Mouse (Mus musculus) CD4-positive, CD25-positive, alpha-beta regulatory T cell, adult 2 months (primary cell): ENCODE data around the gene Plagl2.
A peak's percentile ranks its signal among the peaks of the same experiment; 100 is the strongest.
"Not testable (repeated sequence)": the region's sequence is repeated elsewhere in the genome, so short reads cannot be mapped to it uniquely, and the experiment has no call there.

Source experiments
- DNase-seq: peaks from one replicate; pipeline ENCODE4 v3.0.0-alpha.2; 2012; ENCODE audit warnings: low read depth, low spot score

Gene Plagl2

GRCm38 (mm10) chr2:153241250-153242014 is at the start of gene Plagl2, which contains the start of gene Pofut1:
Plagl2 (minus strand) TSS chr2:153241426.
Pofut1 (plus strand) TSS chr2:153241533.
- DNase-seq, result peak; percentile 94

GRCm38 (mm10) chr2:153287835-153288234 is 46.6 kb upstream of the Plagl2 start:
- DNase-seq, result no peak

- DNase-seq, result no peak
Measured at GRCm38 (mm10) chr2:153286524-153286923, 45.3 kb upstream of the Plagl2 start.

DNA sequence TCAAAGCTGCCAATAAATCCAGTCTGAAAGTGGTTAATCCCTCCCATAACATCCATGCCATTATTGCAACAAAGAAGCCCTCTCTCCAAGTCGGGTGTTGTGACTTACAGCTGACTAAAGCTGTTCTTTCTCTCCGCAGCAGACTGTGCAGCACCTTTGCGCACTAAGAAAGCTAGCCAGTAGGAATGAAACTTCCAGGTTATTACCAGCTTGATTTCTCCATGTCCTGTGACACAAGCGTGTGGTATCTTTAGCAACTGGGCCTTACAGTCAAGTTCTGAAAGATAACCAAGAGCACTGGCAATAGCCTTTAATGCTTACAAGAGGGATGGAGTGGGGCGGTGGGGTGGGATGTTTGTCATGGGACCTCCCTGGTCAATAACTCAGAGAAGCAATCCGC is 42.7 kb upstream of the Plagl2 start:
- DNase-seq, result no peak

DNA sequence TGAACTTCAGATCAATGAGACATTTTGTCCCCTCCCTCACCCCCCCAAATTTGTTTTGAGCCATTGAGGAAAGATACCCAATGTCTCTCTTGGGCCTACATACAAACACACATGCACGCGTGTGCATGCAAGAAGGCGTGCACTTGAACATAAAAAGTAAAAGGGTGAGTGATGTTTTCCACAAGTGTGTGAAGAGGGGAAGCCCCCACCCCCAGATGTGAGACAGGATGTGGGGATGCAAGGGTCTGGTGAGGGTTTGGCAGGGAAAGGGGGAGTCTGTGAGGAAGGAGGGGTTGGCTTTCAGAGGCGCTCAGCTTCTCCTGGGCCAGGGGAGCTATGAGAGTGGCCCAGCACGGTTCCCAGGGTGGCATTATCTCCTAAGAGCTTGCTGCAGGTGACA is 37.1 kb upstream of the Plagl2 start:
- peak; percentile 86 for DNase-seq

GRCm38 (mm10) chr2:153276846-153277245 is 35.6 kb upstream of the Plagl2 start:
- DNase-seq, result peak; percentile 61

GRCm38 (mm10) chr2:153276440-153276839 is 35.2 kb upstream of the Plagl2 start:
- peak; percentile 59 for DNase-seq

- DNase-seq, result not testable (repeated sequence)
Measured at GRCm38 (mm10) chr2:153275577-153275976, 34.4 kb upstream of the Plagl2 start.

GRCm38 (mm10) chr2:153274919-153275247 is 33.7 kb upstream of the Plagl2 start:
- no peak for DNase-seq

GRCm38 (mm10) chr2:153274200-153274918 is 33.1 kb upstream of the Plagl2 start:
- DNase-seq, result not testable (repeated sequence)

GRCm38 (mm10) chr2:153270231-153270915 is 29.1 kb upstream of the Plagl2 start:
- DNase-seq, result not testable (repeated sequence)

- no peak for DNase-seq
Measured at GRCm38 (mm10) chr2:153267331-153267730, 26.1 kb upstream of the Plagl2 start.

DNA sequence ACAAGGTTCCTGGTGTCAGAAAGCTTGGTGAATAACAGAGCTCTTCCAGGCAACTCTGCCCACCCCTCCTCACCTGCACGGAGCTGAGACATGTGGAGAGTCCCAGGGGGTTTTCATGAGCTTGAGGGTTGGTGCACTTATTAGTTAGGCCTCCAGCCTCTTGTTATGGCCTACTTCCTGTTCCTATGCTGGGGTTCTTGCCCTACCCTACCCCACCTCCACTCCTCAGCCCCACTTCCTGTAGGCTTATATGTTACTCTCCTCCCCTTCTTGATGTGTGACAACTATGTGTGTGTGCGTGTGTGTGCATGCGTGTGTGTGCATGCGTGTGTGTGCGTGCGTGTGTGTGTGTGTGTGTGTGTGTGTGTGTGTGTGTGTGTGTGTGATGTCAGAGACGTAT is 21.8 kb upstream of the Plagl2 start:
- peak; percentile 89 for DNase-seq

DNA sequence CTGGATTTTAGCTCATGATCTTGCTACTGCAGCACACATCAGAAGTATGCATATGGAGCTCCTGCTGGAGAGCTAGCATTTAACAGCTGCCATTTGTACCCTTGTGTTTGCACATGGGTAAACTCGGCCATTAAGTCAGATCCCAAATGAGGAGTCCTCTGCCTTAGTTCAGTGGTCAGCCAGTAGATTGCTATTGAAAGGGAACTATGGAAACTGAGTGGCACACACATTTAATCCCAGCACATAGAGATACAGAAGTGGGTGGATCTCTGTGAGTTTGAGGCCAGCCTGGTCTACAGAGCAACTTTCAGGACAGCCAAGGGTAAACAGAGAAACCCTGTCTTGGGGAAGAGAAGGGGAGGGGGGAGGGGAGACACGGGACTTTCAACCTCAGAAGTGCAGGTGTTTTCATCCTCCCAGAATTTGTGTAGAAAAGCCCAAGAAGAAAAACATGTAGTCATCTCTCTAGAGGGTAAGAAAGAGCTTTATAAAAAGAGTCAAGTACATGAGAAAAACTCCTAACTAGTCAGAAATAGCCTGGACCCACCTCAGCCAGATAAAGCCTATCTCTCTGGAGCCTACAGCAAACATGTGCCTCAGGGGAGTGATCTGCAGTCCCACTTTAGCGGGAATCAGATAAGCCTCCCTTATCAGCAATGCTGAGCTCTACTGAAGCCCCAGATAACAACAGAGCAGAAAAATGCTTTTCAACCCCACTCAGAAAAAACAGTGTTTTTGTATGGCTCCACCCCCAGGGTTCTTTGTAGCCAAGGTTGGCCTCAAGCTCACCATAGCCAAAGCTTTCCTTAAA is 18.8 kb upstream of the Plagl2 start:
- peak; percentile 55 for DNase-seq

- peak; percentile 44 for DNase-seq
Measured at GRCm38 (mm10) chr2:153259030-153259863, 18.0 kb upstream of the Plagl2 start.

DNA sequence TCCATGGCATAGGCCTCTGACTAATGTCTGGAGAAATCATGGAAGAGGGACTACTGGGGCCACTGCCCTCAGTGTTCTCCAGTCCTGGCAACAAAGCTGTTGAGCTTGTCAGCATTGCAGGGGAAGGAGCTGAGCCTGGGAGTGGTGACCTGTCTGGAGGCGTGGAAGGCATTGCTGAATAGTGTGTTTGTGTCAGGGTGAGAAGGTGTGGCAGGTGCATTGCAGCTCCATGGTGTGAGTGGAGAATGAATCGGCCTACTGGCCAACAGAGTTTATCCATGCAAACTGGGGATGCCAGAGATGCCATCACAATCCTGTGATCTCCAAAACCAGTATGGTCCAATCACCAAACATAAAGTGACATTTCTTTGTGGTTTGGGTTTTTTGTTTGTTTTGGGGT is 15.4 kb upstream of the Plagl2 start:
- DNase-seq, result no peak

DNA sequence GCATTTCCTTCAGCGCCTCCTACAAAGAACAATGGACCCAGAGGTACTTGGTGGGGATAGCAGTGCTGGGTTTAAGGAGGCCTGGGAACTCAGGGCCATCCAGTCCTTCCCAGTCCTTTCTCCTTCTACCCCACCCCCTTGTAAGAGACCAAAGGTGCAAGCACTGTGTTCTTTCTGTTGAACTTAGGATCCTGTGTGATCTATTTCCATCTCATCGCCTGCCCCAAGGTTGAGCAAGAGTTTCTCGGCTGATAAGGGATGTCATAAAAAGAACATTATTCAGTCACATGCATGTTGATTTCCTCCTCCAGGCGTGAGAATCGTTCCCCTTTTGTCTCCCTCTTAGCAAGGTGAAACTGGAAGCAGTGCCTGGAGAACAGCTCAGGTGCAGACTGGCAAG is 8.5 kb upstream of the Plagl2 start:
- no peak for DNase-seq

DNA sequence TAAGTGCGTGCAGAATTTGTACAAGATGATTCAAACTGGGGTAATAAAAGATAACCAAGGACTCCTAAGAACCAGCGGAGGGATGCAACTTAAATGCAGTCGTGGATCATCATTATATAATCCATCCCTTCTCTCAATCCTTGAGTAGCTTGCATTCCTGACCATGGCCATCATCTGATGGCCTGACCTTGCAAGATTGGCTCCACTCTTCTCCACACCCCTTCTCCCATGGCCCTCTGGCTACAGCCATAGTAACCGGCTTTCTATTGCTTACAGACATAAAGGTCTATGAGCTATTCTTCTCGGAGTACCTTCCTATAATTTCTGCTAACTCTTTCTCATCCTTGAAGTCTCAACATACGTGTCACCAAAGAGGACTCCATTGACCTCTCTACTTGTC is 930 bp upstream of the Plagl2 start:
- DNase-seq, result no peak

- peak; percentile 49 for DNase-seq
Measured at GRCm38 (mm10) chr2:153240701-153241235, 458 bp downstream of the Plagl2 start.

DNA sequence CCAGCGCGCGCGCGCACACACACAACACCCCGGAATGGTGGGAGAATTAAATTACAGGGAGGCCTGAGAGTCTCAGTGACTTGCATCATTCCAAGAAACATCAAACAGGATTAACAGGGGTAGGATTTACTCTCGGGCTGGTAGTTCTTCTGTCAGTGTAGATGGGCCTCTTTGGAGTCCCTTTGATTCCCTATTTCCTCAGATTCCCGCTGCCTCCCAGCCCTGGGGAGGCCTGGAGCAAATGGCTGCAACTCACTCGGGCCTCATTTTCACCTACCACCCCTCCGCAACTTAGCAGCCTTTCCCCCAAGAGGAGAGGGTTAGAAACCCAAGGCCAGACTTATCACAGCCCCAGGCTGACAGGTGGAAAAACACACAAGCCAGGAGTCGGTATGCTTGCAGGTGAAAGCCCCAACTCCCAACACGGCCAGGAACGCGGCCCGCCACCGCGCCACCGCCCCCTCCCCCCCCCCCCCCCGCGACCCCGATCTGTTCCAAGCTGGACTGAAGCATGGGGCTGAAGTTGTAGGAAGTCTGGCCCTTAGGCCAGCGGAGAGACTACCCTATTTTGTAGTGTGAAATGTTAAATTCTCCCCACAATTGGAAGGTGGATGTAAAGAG is 1.3 kb downstream of the Plagl2 start:
- peak; percentile 21 for DNase-seq
